Mouse (Mus musculus) frontal cortex, postnatal 25 days (tissue): ENCODE measurements around the gene Ptrh2.

ENCODE experiments used
- DNase-seq, 2 experiments: peaks; one replicate each; pipeline ENCODE4 v3.0.0; 2022; ENCODE audit warnings: low spot score in 2 of 2

The Ptrh2 gene

DNA sequence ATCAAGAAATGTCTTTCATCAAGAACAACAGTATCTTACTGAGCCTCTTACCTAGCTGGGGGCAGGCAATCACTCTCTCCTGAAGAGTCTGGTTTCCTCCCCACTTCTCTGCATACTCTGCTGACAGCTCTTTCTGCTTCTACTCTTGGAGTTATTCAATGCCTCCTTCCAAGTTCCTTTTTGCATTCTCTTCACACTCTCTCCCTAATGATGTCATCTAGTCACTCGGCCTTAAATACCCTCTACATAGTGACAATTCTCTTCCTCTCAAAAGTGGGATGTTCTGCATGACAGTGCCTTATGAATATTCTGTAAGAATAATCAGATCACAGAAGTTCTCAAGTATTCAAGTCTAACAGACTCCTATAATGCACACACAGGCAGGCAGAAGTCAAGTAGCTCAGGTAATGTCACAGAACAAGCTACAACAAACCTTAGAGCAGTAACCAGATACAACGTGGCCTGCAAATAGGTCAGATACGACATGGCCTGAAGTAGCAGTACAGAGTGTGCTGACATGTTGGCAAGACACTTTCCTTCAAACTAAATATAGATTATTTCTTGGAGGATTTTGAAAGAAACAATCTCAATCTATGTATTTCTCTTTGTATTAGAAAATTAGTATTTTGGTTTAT, 12.6 kb upstream of the Ptrh2 start:
- DNase-seq: no peak

DNA sequence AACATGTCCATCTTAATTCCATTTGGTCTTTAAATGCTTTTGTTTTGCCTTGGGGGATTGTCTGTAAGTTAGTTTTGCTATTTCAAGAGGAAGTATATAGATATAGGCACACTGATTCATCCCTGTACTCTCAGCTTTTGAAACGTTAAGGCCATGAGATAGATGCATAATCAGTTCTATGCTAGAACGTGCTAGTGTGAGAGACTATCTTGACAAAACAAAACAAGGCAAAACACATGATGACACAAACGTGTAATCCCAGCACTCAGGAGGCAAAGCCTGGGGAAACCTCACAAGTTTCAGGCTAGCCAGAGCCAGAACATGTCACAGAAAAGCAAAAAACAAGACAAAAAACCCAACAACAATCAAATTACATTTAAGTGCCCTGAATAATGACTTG, 11.0 kb upstream of the Ptrh2 start:
- no peak for DNase-seq

DNA sequence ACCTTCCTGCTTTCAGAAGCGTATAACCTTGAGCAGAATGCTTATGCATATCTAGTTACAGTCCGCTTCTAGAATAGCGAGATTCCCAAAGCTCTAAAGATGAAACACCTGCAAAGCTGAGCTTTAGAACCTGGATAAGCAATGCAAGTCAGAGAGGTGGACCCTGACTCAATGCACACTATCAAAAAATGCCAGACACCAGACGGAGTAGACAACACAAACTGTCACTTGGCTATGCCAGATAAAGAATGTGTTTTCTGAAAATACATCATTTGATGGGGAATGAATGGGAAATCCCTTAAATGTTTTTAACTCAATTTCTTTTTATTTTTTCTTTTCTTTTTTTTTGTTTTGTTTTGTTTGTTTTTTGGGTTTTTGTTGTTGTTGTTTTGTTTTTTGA, 8.3 kb upstream of the Ptrh2 start:
- no peak for DNase-seq

DNA sequence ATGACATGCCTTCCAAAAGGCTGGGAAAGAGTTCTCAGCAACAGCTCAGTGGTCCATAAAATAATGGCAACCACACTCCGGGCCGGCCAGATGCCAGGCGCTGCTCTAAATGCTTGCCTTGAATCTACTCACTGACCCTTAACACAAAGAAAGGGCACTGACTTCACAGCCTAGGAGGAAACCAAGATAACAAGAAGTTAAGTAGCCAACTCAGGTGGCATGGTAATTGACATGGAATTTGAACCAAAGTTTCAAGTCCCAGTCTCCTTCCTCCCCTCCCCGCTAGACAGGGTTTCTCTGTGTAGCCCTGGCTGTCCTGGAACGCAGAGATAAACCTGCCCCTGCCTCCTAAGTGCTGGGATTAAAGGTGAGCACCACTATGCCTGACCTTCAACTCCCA, 4.8 kb upstream of the Ptrh2 start:
- no peak for DNase-seq

DNA sequence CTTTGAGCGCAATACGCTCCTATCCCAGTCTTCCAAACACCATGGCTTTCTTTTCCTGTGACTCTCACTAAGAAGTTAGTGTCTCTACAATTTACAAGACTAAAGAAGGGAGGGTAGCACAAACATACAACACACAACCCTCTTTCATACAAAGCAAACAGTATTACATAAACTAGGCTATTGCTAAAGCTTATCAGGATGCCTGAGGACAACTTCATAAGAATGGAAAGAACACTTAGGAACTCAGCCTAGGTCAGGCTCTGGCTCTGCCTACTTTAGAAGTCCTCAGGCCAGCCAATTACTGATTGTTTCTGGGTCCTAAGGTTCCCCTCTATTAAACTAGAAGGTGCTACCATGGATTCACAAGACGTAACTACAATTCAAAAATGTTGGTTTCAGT, 3.1 kb upstream of the Ptrh2 start:
- DNase-seq: no peak

DNA sequence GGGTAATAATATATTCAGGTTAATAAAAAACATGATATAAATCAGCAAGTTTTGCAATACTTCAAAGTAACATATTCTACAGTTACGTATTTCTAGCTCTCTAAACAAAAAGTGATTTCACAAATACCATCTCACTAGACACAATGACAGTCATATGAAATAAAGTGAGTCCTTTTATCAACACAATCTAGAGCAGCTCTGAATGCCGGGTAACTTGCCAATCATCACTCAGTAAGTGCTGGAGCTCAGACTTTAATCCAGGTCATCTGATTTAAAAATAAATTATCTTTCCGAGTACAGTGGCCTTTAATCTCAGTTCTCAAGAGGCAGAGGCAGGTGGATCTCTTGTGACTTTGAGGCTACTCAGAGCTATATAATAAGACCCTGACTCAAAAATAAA, 2.4 kb upstream of the Ptrh2 start:
- no peak for DNase-seq

DNA sequence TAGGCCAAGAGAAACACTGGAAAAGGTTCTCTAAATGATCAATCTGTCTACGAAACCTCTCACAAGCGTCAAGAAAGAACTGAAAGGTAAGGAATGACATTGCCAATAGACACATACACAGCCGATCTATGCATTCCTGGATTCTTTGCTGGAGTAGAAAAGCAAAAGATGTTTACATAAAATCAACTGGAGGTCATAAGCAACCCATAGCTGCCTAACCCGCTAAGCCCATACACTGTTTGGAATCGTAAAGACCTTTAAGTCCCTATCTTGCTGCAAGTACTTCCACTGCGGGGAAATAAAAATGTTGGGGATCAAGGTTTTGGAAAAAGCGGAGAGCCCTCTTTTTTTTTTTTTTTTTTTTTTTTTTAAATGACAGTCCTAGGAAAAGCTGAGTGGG, 924 bp upstream of the Ptrh2 start:
- no peak for DNase-seq

DNA sequence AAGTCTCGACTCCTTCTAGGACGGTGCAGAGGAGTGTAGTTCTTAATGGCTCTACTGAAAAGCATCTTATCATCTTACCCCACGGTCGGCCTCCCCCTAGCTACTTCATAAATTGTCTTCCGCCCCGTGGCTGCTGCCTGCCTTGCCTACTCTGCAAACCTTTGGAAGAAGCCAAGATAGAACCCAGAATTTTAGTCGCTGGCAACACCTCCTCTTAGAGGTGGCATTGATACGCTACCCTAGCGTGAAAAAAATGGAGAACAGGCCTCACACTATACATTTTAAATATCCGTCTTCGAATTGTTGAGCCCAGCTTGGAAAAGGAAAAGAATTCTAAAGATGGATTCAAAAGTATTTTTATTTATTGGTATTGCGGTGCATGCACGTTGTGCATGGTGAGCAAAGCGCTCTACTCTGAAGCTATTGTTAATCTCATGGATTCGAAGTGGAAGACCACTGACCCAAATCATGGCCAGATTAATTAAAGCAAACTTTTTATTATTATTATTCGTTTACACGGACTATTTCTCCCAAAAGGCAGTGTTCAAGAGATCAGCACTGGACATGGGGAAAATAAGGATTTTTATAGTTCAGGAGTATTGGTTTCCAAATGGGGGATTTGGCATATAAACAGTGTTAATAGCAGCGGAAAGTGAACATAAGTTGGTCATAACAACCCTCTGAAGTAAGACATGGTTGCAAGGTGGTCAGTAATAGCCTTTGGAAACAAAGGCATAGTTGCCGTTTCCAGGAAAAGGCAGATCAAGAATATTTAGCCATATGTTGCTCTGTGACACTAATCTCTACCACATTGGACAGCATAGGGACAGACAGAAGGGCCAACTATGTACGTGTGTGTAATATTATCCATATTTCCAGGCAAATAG, 584 bp downstream of the Ptrh2 start:
- no peak for DNase-seq

DNA sequence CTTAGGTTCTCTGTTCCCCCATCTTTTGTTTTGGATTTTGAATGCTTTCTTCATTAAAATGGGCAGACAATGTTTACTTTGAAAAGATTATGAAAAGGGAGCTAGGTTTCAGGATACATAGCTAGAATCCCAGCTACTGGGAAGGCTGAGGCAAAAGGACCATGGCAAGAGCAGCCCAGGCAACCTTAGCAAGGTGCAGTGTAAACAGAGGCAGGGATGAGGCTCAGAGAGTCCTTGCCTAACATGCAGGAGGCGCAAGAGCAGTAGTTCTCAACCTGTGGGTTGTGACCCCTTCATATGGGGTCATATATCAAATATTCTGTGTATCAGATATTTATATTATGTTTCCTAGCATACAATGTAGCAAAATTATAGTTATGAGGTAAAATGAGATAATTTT, 1.6 kb downstream of the Ptrh2 start:
- no peak for DNase-seq

DNA sequence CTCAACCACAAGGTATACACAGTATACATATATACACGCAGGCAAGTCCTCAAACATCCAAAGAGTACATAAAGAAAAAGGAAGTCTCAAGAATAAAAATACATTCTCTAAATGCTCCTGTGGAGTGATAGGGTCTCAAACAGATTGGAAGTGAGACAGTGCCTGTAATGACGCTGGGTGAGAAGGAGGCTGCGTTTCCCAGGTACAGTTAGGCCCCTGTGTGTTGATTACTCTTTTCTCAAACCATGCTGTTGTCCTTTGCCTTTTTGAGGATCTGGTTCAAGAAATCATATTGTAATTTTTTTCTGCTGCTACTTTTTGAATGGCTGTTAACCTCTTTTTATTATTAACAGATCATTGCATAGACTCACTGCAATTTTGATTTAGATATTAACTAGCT, 6.6 kb downstream of the Ptrh2 start:
- no peak for DNase-seq

DNA sequence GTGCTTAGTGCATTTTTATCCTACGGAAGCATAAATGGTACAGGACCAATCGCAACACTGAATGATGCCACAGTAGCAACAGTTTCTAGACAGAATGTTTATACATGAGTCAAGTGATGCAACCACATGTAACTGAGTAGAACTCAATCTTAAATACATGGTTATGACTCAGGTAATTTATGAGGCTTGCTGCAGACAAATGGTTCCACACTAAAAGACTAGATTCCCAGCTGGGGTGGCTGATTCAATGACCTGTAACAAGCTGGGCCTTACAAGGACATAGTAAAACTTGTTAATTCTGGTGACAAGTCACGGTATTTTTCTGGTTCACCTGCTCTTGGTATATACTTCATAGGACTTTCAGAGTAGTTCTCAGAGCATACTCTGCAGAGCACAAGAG, 7.7 kb downstream of the Ptrh2 start:
- no peak for DNase-seq

DNA sequence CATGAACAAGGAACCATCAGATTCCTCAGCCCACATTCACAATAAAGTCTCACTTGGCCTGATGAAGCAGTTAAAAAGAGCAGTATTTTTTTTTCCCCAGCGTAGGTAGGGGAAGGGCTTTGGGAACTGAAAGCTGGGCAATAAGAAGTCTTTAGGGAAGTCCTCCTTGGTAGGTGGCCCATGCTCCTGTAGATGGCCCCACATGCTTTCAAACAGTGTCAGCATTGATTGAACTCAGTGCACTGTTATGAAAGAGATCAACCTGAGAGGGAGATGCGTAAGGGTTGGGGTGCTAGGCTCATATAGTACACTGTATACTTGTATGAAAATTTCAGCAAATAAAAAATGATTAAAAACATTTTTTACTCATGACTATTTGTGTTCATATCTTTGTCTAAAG, 8.2 kb downstream of the Ptrh2 start:
- no peak for DNase-seq

DNA sequence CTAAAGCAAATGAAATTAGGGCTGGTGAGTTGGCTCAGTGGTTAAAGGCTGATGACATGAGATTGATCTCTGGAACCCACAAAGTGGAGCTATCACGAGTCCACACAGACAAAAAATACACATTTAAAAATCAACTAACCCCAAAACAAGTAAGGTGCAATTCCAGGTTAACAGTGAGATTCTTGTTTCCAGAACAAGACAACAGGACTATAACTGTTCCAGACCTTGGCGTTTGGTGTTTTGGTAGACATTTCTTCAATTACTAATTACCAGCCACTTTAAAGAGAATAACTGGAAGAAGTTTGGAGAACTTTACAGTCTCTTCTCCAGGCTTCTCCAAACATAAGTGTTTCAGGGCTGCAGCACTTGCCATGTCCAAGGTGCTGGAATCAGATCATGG, 8.8 kb downstream of the Ptrh2 start:
- no peak for DNase-seq

DNA sequence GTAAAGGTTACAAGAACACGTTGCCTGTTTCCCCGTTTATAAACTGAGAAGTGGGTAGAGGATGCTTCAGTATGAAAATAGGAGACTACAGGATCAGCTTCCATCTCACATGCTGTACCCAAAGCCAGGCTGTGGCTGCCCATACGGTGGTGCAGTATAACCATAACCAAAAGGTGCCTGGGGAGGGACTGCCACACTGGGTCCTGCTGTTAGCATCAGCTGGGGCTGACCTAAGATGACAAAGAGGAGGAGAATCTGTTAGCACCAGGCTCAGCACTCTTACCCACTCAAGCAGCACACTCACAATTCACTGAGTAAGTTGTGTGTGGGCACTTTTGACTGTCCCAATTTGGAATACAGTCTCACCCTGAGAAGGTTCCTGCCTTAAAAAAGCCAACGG, 11.7 kb downstream of the Ptrh2 start:
- DNase-seq: no peak

DNA sequence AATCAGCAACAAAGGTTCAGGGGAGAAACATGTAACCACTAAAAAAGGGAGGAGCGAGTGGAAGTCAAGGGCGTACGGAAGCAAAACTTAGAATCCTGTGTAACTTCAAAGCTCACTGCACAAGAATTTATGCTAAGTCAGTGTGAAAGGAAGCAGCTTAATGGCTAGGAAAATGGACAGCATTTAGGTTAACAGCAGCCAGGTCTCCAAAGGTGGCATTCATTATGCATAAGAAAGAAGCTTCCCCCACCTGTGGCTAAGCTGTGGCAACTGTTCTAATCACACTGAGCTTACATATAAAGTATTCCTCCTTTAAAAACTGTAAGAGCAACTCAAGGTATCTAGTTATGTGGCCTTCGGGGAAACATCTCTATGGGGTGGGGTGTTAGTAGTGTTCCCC, 17.4 kb downstream of the Ptrh2 start:
- DNase-seq: no peak

DNA sequence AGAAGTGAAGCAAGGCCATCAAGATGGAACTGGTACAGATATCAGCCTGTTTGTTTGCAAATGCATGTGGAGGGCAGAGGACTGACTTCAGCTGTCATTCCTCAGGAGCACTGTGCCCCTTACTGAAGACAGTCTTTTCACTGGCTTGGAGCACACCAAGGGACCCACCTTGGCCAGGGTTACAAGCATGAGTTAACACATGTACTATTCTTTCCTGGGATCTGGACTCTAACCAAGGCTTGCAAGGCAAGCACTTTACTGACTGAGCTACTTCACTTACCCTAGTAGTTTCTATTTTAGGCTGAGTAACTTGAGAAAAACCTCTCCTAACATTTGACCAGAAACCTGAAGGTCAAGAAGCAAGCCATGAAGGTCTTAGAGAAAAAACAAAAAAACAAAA, 30.8 kb downstream of the Ptrh2 start:
- no peak for DNase-seq

DNA sequence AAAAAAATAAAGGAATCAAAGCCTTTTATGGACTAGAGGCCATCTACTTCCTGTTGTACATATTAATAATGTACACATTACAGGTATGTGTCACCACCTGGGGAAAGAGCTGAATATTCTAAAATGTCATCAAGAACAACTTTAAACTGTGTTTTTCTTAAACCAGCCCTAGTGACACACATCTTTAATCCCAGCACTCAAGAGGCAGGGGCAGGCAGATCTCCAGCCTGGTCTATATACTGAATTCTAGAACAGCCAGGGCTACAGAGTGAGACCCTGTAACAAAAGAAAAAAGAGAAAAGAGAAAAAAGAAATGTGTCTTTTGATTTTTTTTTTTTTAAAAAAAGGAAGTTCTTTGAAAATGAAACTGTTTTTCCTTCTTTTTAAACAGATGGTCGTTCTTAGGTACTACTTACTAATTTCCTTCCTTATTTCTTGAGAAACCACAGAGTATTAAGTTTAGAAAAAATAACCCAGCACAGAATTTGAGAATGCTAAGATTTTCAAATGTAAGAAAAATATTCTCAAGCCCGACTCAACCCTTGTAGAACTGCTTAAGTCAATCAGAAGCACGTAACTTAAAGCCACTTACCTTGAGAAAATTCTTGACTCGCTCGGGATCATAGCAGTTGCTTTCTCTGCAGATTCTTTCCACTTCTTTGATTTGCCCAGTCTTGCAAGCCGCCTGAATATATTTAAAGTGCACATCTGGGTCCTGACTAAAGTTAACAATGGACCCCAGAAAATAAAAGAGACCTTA, 33.7 kb downstream of the Ptrh2 start:
- DNase-seq: no peak

DNA sequence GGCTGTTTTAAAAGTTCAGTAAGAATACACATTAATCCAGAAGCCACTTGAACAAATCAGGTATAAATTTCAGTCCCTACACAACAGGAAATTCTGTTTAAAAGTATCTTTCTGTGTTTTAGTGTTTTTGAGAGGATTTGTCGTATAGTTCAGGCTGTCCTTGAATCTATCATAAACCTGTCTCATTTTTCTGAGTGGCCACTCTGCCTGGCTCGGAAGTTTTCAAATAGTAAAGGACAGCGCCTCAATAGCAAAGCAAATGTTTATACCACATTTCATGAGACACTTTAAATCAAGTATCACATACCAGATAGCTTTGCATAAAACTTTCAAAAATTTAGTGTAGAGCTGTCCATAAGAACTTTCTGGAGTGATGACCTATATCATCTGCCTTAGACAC, 34.6 kb downstream of the Ptrh2 start:
- DNase-seq: no peak

DNA sequence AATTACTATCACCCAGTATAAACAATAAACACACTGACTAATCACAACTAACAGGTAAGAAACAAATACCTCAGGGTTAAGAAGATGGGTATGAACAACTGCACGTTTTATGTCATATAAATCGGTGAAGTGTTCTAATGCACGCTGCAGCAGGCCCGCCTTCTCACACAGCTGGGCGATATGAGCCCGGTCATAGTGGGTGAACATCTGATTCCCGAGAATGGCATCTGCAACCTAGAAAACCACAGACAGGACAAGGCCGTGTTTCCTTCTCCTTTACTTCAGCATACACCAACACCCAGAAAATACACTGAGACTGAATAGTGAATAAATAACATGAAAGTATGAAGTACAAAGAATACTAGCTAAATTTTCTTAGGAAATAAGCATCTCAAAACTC, 35.6 kb downstream of the Ptrh2 start:
- no peak for DNase-seq

DNA sequence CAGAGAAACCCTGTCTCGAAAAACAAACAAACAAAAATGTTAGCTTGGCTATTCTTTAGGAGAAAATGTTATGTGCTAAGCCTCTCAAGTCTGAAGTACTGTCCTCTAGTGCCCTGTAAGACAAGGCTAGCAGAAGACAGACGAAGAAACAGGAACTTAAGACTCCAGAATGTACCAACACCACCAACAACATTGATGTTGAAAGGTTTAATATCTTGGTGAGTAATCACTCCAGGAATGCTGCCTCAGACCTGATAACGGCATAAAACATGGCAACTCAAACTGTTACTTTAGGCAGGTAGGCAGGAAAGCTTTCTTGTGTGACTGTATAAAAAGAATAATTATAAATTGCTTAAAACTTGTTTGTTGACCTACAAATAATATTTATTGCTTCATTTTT, 40.2 kb downstream of the Ptrh2 start:
- DNase-seq: no peak

DNA sequence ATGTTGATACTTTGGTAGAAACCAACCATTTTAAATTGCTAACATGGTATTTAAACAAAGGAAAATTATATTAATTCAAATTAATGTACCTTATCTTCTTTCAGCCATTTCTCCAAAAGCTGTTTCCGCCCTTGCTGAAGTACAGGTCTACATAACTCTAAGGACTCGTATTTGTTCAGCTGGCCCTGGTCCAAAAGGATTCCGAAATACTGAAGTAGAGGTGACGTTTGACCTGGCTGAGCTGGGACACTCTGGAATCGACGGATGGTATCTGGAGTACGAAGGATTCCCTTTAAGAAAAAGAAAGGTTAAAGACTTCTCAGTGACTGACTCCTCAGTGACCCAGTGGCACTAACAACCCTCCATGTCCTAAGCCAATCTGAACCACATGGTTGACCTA, 41.2 kb downstream of the Ptrh2 start:
- DNase-seq: no peak

DNA sequence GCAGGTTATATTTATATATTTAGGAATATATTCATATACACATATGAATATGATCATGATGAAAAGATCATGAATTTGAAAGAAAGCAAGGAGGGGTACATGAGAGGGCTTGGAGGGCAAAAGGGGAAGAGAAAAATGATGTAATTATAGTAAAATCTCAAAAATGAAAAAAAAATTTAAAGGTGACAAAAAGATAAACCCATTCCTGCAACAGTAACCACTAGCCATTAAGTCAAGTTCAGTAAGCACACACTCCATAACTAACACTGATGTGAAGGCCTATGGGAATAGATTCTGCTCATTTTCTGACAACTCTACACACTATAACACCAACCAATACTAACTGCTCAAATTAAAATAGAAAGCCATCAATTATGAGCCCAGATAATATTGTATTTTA, 41.8 kb downstream of the Ptrh2 start:
- no peak for DNase-seq

DNA sequence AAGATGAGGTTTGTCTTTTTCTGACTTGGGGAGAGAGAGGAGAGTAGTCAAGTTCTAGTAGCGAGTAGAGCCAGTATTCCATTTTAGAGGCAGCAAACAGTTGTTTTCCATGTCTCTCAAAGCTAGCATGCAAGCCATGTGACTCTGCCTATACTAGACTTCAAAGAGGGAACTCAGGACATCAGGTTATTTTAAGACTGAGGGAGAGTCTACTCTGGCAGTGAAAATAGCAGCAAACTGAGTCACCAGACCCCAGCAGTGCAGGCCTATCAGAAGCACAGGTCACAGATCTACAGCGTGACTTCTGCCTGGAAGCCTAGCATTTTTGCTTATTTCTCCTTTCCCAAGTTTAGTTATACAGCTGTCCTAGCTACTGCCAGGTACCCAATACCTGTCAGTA, 47.7 kb downstream of the Ptrh2 start:
- DNase-seq: no peak
